Mouse (Mus musculus) CH12.LX (cell line): ENCODE data around the gene Fam193b. TPM values are rescaled to one million over a fixed set of nuclear protein-coding genes. Genes with fewer than 3 reads are reported as not detected.

Experiments used
- DNase-seq: peaks from one replicate; pipeline ENCODE4 v3.0.0-alpha.2; 2013; ENCODE audit errors: extremely low read depth
- H3K27ac ChIP-seq: 2 replicates; pipeline ENCODE4 v1.5.1; 2012; ENCODE audit warnings: low read depth, mild to moderate bottlenecking, control low read depth, moderate library complexity; ENCODE audit not compliant: insufficient read depth
- H3K27me3 ChIP-seq: replicated peaks from 2 replicates; pipeline ENCODE3; 2012; ENCODE audit warnings: inconsistent platforms
- H3K36me3 ChIP-seq, 2 experiments: replicated peaks in 1 of 2; 2 replicates each; pipeline versions ENCODE3 to v1.6.1; 2012; ENCODE audit warnings: inconsistent platforms in 1 of 2, low read length in 1 of 2, mild to moderate bottlenecking in 1 of 2, mixed read lengths in 1 of 2, moderate library complexity in 1 of 2; ENCODE audit not compliant: control insufficient read depth in 1 of 2, insufficient read depth in 1 of 2
- H3K4me1 ChIP-seq, 2 experiments: 2 replicates each; pipeline ENCODE4 v1.6.1; 2012; ENCODE audit warnings: inconsistent platforms in 1 of 2, moderate library complexity in 1 of 2; ENCODE audit not compliant: insufficient read depth in 2 of 2, control insufficient read depth in 1 of 2
- H3K4me2 ChIP-seq: 2 replicates; pipeline ENCODE4 v1.6.1; 2012; ENCODE audit warnings: low read depth, mild to moderate bottlenecking, control low read depth; ENCODE audit not compliant: poor library complexity, insufficient read depth, severe bottlenecking
- H3K4me3 ChIP-seq, 3 experiments: fragments of 150-350 bp in 1 of 3; sonication (generic) in 1 of 3; replicated peaks in 1 of 3; 2 replicates each; pipeline versions ENCODE3 to v1.5.1; 2011 to 2012; ENCODE audit warnings: low read depth in 2 of 3, low read length in 2 of 3, mild to moderate bottlenecking in 2 of 3, moderate library complexity in 2 of 3, control low read depth in 1 of 3, improper control_type of control experiment in 1 of 3, inconsistent platforms in 1 of 3, mixed read lengths in 1 of 3; ENCODE audit not compliant: poor library complexity in 1 of 3
- H3K79me2 ChIP-seq: replicated peaks from 2 replicates; pipeline ENCODE4 v1.6.1; 2012; ENCODE audit warnings: mild to moderate bottlenecking, moderate library complexity; ENCODE audit not compliant: control insufficient read depth, poor library complexity, insufficient read depth, severe bottlenecking; ENCODE audit errors: extremely low read depth
- H3K9ac ChIP-seq: 2 replicates; pipeline ENCODE4 v1.6.1; 2012; ENCODE audit warnings: low read depth, mild to moderate bottlenecking, control low read depth, moderate library complexity; ENCODE audit not compliant: insufficient read depth
- H3K9me3 ChIP-seq: replicated peaks from 2 replicates; pipeline ENCODE3; 2012; ENCODE audit warnings: low read length, inconsistent platforms, mixed read lengths
- BHLHE40 ChIP-seq: IDR thresholded peaks from 2 replicates; pipeline ENCODE4 v1.6.1; 2011; ENCODE audit warnings: mild to moderate bottlenecking, low read depth, low read length, improper control_type of control experiment
- CHD1 ChIP-seq: IDR thresholded peaks from 2 replicates; pipeline ENCODE4 v1.6.1; 2012; ENCODE audit warnings: low read depth, low read length, improper control_type of control experiment, inconsistent platforms
- CHD2 ChIP-seq: IDR thresholded peaks from 2 replicates; pipeline ENCODE4 v1.6.1; 2011; ENCODE audit warnings: low read length, improper control_type of control experiment
- CTCF ChIP-seq, 2 experiments: IDR thresholded peaks in 1 of 2; conservative IDR thresholded peaks in 1 of 2; 2 replicates each; pipeline ENCODE4 v1.5.1; 2011 to 2012; ENCODE audit warnings: low read depth in 2 of 2, low read length in 2 of 2, improper control_type of control experiment in 1 of 2, inconsistent platforms in 1 of 2, mild to moderate bottlenecking in 1 of 2, moderate library complexity in 1 of 2
- ELF1 ChIP-seq: IDR thresholded peaks from 2 replicates; pipeline ENCODE4 v1.6.1; 2014; ENCODE audit warnings: low read depth, mild to moderate bottlenecking, inconsistent platforms, low read length, improper control_type of control experiment
- IRF4 ChIP-seq: IDR thresholded peaks from 2 replicates; pipeline ENCODE4 v1.6.1; 2014; ENCODE audit warnings: low read depth, mild to moderate bottlenecking, inconsistent platforms, low read length, improper control_type of control experiment
- MAFK ChIP-seq: IDR thresholded peaks from 2 replicates; pipeline ENCODE4 v1.6.1; 2011; ENCODE audit warnings: low read length, improper control_type of control experiment; ENCODE audit not compliant: insufficient replicate concordance
- MAX ChIP-seq: IDR thresholded peaks from 2 replicates; pipeline ENCODE4 v1.6.1; 2011; ENCODE audit warnings: low read length, improper control_type of control experiment
- MAZ ChIP-seq: IDR thresholded peaks from 2 replicates; pipeline ENCODE4 v1.6.1; 2012; ENCODE audit warnings: low read depth, mild to moderate bottlenecking, inconsistent platforms, low read length, improper control_type of control experiment, moderate library complexity
- MEF2A ChIP-seq: IDR thresholded peaks from 2 replicates; pipeline ENCODE4 v1.6.1; 2014; ENCODE audit warnings: low read depth, mild to moderate bottlenecking, inconsistent platforms, low read length, improper control_type of control experiment, borderline replicate concordance
- MXI1 ChIP-seq: IDR thresholded peaks from 2 replicates; pipeline ENCODE4 v1.6.1; 2011; ENCODE audit warnings: mild to moderate bottlenecking, low read depth, low read length, improper control_type of control experiment
- MYC ChIP-seq: IDR thresholded peaks from 2 replicates; pipeline ENCODE4 v1.6.1; 2011; ENCODE audit warnings: low read depth, mild to moderate bottlenecking, improper control_type of control experiment, low read length
- NRF1 ChIP-seq: IDR thresholded peaks from 2 replicates; pipeline ENCODE4 v1.6.1; 2014; ENCODE audit warnings: low read depth, mild to moderate bottlenecking, inconsistent platforms, low read length, improper control_type of control experiment, moderate library complexity
- POLR2A ChIP-seq: IDR thresholded peaks from 2 replicates; pipeline ENCODE4 v1.6.1; 2011; ENCODE audit warnings: low read depth, mild to moderate bottlenecking, improper control_type of control experiment, low read length
- RAD21 ChIP-seq: IDR thresholded peaks from 2 replicates; pipeline ENCODE4 v1.6.1; 2011; ENCODE audit warnings: low read depth, mild to moderate bottlenecking, low read length, improper control_type of control experiment, moderate library complexity
- RCOR1 ChIP-seq: conservative IDR thresholded peaks from 2 replicates; pipeline ENCODE4 v1.6.1; 2012; ENCODE audit warnings: low read depth, mild to moderate bottlenecking, inconsistent platforms, low read length, improper control_type of control experiment
- SIN3A ChIP-seq: IDR thresholded peaks from 2 replicates; pipeline ENCODE4 v1.6.1; 2012; ENCODE audit warnings: low read length, improper control_type of control experiment, inconsistent platforms
- SMC3 ChIP-seq: IDR thresholded peaks from 2 replicates; pipeline ENCODE4 v1.6.1; 2011; ENCODE audit warnings: low read depth, low read length, improper control_type of control experiment
- TCF12 ChIP-seq: IDR thresholded peaks from 2 replicates; pipeline ENCODE4 v1.6.1; 2014; ENCODE audit warnings: low read depth, mild to moderate bottlenecking, inconsistent platforms, low read length, improper control_type of control experiment
- USF1 ChIP-seq: IDR thresholded peaks from 2 replicates; pipeline ENCODE4 v1.6.1; 2014; ENCODE audit warnings: low read depth, mild to moderate bottlenecking, inconsistent platforms, low read length, improper control_type of control experiment
- USF2 ChIP-seq: conservative IDR thresholded peaks from 2 replicates; pipeline ENCODE4 v1.6.1; 2011; ENCODE audit warnings: low read depth, low read length, improper control_type of control experiment
- ZNF384 ChIP-seq: IDR thresholded peaks from 2 replicates; pipeline ENCODE4 v1.6.1; 2012; ENCODE audit warnings: low read depth, low read length, improper control_type of control experiment, inconsistent platforms
- dilution Hi-C: fragments of 300-500 bp; cut with MboI; formaldehyde crosslinking; loops from 2 replicates; pipeline ENCODE4 v1.14.3; 2020; ENCODE audit warnings: low sequenced_read_pairs; ENCODE audit not compliant: extremely low pct_unique_long_range_greater_than_20kb, extremely low pct_ligation_motif_present
- in situ Hi-C: fragments of 300-500 bp; cut with MboI; formaldehyde crosslinking; loops from 3 replicates; pipeline ENCODE4 v1.14.3; 2019; ENCODE audit warnings: low sequenced_read_pairs, low pct_ligation_motif_present, low pct_unique_long_range_greater_than_20kb, mixed read lengths
- polyA plus RNA-seq: library from polyadenylated mRNA; unstranded; fragments of >175 nt; gene quantifications from 2 replicates; pipeline ENCODE4 v1.2.1, GENCODE M21; 2012; ENCODE audit warnings: low read depth; ENCODE audit not compliant: insufficient read length
- total RNA-seq, 2 experiments: library from RNA; depleted of rRNA; stranded (reverse); fragments of 300-350 nt in 1 of 2; fragments of >200 nt in 1 of 2; gene quantifications; 2 replicates each; pipeline ENCODE4 v1.2.3; 2012 to 2014

The Fam193b gene
- total and polyA plus RNA-seq, 3 experiments: 9.2 to 22.4 (median 17.9) TPM

- H3K27ac ChIP-seq: no peak overlapping the region
- H3K36me3 ChIP-seq: peaks cover 66 to 86% of the 10 kb centered on the region in 2 experiments
- in situ Hi-C loops: no loop called here
- TF ChIP-seq MYC (peak; percentile 60; the same call in 1 of the 2 replicates), CHD1 (no peak), SIN3A (no peak), TCF12 (no peak), MEF2A (no peak), CTCF (conservative IDR thresholded peaks at IDR 0.05 in 1 of 2, IDR thresholded peaks at IDR 0.05 in 1 of 2; ENCODE audit: low read depth in 2 of 2, low read length in 2 of 2) (peak in 1 of 2 experiments; percentile 74; a peak in 2 of 4 replicates), CHD2 (no peak), MAZ (no peak), NRF1 (no peak), RCOR1 (no peak), ELF1 (no peak), ZNF384 (no peak), USF1 (no peak), MAFK (peak; percentile 79), RAD21 (peak; percentile 41), POLR2A (no peak), USF2 (no peak), SMC3 (peak; percentile 46), MAX (no peak), IRF4 (no peak), MXI1 (no peak), BHLHE40 (no peak)
- dilution Hi-C loops: no loop called here
- no peak overlapping the region for H3K4me3 ChIP-seq
- H3K79me2 ChIP-seq: no peaks in the 10 kb centered on the region; the same call in 1 of the 2 replicates
- no peaks in the 10 kb centered on the region for H3K9me3 ChIP-seq
- H3K27me3 ChIP-seq: no peaks in the 10 kb centered on the region
- peak; percentile 19 for DNase-seq
- H3K9ac ChIP-seq: no peak overlapping the region
- peaks cover 0 to 8% of the 10 kb centered on the region in 2 experiments; a peak in 3 of 4 replicates for H3K4me1 ChIP-seq
- no peak overlapping the region for H3K4me2 ChIP-seq
Observed at GRCm38 (mm10) chr13:55540933-55541332, 30.0 kb downstream of the Fam193b start.
